Mouse (Mus musculus) intestine, embryonic 14.5 days (tissue): Measurements from ENCODE around the gene Proser1. TPM values are rescaled to one million over a fixed set of nuclear protein-coding genes. Genes with fewer than 3 reads are reported as not detected.

Source experiments
- ATAC-seq: fragments of 200-750 bp; cut with Nextera tagmentation; replicated peaks from 2 replicates; pipeline ENCODE4 v1.8.0; 2017; ENCODE audit warnings: low read depth, moderate number of reproducible peaks, moderate TSS enrichment, moderate library complexity; ENCODE audit not compliant: low FRiP score, low TSS enrichment
- DNase-seq: peaks from one replicate; pipeline ENCODE4 v3.0.0-alpha.2; 2018; ENCODE audit warnings: low spot score
- H3K27ac ChIP-seq: fragments of 300-500 bp; sonication (generic); 2 replicates; pipeline ENCODE4 v1.5.1; 2014; ENCODE audit warnings: low read depth, mild to moderate bottlenecking, control low read depth
- H3K27me3 ChIP-seq: fragments of 300-500 bp; sonication (generic); replicated peaks from 2 replicates; pipeline ENCODE4 v1.6.1; 2014; ENCODE audit warnings: low read length, control low read depth; ENCODE audit not compliant: control insufficient read depth, insufficient read depth
- H3K36me3 ChIP-seq: fragments of 300-500 bp; sonication (generic); 2 replicates; pipeline ENCODE4 v1.6.1; 2014; ENCODE audit warnings: low read length, control low read depth; ENCODE audit not compliant: control insufficient read depth, insufficient read depth
- H3K4me1 ChIP-seq: fragments of 300-500 bp; sonication (generic); replicated peaks from 2 replicates; pipeline ENCODE4 v1.6.1; 2014; ENCODE audit warnings: low read length, control low read depth, mixed read lengths; ENCODE audit not compliant: control insufficient read depth, insufficient read depth
- H3K4me2 ChIP-seq: fragments of 300-500 bp; sonication (generic); 2 replicates; pipeline ENCODE4 v1.6.1; 2014; ENCODE audit warnings: low read length
- H3K4me3 ChIP-seq: fragments of 300-500 bp; sonication (generic); 2 replicates; pipeline ENCODE4 v1.5.1; 2014; ENCODE audit warnings: low read depth, low read length, control low read depth, mixed read lengths
- H3K9ac ChIP-seq: fragments of 300-500 bp; sonication (generic); 2 replicates; pipeline ENCODE4 v1.6.1; 2014; ENCODE audit warnings: mild to moderate bottlenecking, low read length
- H3K9me3 ChIP-seq: fragments of 300-500 bp; sonication (generic); 2 replicates; pipeline ENCODE4 v1.6.1; 2016; ENCODE audit warnings: low read length, control low read depth; ENCODE audit not compliant: control insufficient read depth
- WGBS: fragments of 180-500 bp; shearing (Covaris S2); extraction: QIAGEN DNeasy Blood & Tissue Kit; methylation state at CpG from one replicate; pipeline ENCODE4 v1.1.7; 2014; 5-methylcytosine and 5-hydroxymethylcytosine counted together
- polyA plus RNA-seq: library from polyadenylated mRNA; unstranded; fragments of >200 nt; fragmentation: Nextera tagmentation; extraction: Ambion mirVana; gene quantifications from 2 replicates; pipeline ENCODE4 v1.2.1, GENCODE M21; 2014

Gene Proser1
- 18.6 and 19.3 TPM in 2 replicates for polyA plus RNA-seq

DNA sequence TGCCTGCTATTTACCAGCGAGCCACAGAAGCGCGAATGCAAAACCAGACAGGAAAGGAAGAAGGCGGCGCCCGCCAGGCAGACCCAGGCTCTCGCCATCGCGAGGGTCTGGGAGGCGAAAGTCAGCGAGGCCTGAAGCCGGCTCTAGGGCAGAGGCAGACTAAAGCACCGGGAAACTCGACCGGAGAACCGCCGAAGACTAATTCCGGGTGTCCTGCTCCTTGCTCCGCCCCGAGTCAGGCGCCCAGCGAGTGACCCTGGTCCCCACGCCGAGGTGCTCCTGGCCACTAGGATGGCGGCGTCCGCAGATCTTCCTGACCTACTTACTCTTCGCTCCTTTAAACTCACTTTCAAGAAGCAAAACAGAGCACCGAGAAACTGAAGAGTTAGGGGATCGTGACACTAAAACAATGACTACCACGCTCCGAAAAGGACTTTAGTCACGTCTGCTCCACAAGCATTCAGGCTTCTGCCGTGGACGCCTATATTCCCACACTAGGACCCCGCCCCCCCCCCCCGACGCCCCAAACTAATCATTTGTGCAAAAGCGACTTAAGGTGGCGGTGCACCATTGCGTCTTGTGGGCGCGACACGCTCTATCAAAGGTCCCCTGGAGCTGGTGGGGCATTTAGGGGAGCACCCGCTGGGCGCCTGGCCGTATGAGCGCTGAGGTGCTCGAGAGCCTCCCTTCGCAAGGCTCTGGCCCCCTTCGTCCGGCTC is at the start of gene Proser1, which contains the start of gene Nhlrc3:
Gene Proser1 (plus strand): TSS at position 621 of the 719 bp plus-strand sequence.
Gene Nhlrc3 (minus strand): TSS at position 287 of the 719 bp plus-strand sequence.
- Histone ChIP-seq H3K9ac (peak within 1 kb of the TSS; percentile 90), H3K27me3 (no peaks in the 10 kb centered on the region), H3K4me2 (peak within 1 kb of the TSS; percentile 66), H3K27ac (peak within 1 kb of the TSS; percentile 81), H3K4me1 (peaks cover 18% of the 10 kb centered on the region), H3K9me3 (no peaks in the 10 kb centered on the region), H3K4me3 (peak within 1 kb of the TSS; percentile 95), H3K36me3 (peaks cover 23% of the 10 kb centered on the region)
- ATAC-seq (peak; percentile 96), DNase-seq (peak; percentile 98)
- under 1% methylated on average over 50 of the region's 52 CpGs for WGBS

GRCm38 (mm10) chr3:53413959-53414358 is 49.5 kb upstream of the Proser1 start:
- Histone ChIP-seq H3K4me1 (0 out of 2 replicates have a peak, but pooled peaks cover 5% of the 10 kb centered on the region), H3K9ac (no peak overlapping the region), H3K4me2 (no peak overlapping the region), H3K27me3 (no peaks in the 10 kb centered on the region), H3K36me3 (no peaks in the 10 kb centered on the region), H3K27ac (no peak overlapping the region), H3K9me3 (no peaks in the 10 kb centered on the region), H3K4me3 (no peak overlapping the region)
- 0 out of 2 replicates have a peak, but pooled peaks have one; percentile 36 for ATAC-seq
- WGBS = 31% methylated on average over 3 of the region's 3 CpGs
- no peak for DNase-seq

- no peak overlapping the region for H3K4me3 ChIP-seq
- H3K27me3 ChIP-seq = no peaks in the 10 kb centered on the region
- no peaks in the 10 kb centered on the region for H3K9me3 ChIP-seq
- H3K27ac ChIP-seq = no peak overlapping the region
- no peak overlapping the region for H3K4me2 ChIP-seq
- no peak overlapping the region for H3K9ac ChIP-seq
- 0 out of 2 replicates have a peak, but pooled peaks cover 5% of the 10 kb centered on the region for H3K4me1 ChIP-seq
- DNase-seq (no peak), ATAC-seq (no peak)
- H3K36me3 ChIP-seq = no peaks in the 10 kb centered on the region
- 49% methylated on average over 5 of the region's 5 CpGs for WGBS
Observed at GRCm38 (mm10) chr3:53416036-53416506, 47.4 kb upstream of the Proser1 start.

- Histone ChIP-seq H3K9me3 (no peaks in the 10 kb centered on the region), H3K4me1 (0 out of 2 replicates have a peak, but pooled peaks cover 5% of the 10 kb centered on the region), H3K4me2 (no peak overlapping the region), H3K27me3 (no peaks in the 10 kb centered on the region), H3K4me3 (no peak overlapping the region), H3K36me3 (no peaks in the 10 kb centered on the region), H3K27ac (no peak overlapping the region), H3K9ac (no peak overlapping the region)
- DNase-seq = no peak
- WGBS = 85% methylated on average over 7 of the region's 7 CpGs
- ATAC-seq = no peak
Observed at GRCm38 (mm10) chr3:53417701-53418100, 45.8 kb upstream of the Proser1 start.

GRCm38 (mm10) chr3:53421656-53422055 is 41.8 kb upstream of the Proser1 start:
- no peak for DNase-seq
- Histone ChIP-seq H3K4me1 (no peaks in the 10 kb centered on the region), H3K36me3 (no peaks in the 10 kb centered on the region), H3K27ac (no peak overlapping the region), H3K27me3 (no peaks in the 10 kb centered on the region), H3K9ac (no peak overlapping the region), H3K4me3 (no peak overlapping the region), H3K9me3 (no peaks in the 10 kb centered on the region), H3K4me2 (no peak overlapping the region)
- 88% methylated on average over 12 of the region's 12 CpGs for WGBS
- no peak for ATAC-seq

DNA sequence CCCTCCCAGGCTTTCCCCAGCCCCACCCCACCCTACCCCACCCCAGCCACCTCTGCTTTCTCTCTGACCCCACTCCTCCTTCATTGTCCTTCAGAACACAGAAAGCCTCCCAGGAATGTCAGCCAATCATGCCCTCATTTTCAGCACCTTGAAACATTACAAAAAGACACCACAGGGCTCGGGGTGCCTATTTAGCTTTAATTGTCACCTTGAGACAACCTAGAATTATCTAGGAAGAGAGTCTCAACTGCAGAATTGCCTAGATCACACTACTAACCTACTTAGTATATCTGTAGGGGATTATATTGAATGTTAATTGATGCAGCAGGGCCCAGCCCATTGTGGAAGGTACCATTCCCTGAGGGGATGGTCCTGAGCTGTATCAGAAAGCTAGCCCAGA is 40.8 kb upstream of the Proser1 start:
- H3K27me3 ChIP-seq = no peaks in the 10 kb centered on the region
- H3K27ac ChIP-seq = no peak overlapping the region
- no peak for ATAC-seq
- no peak overlapping the region for H3K4me2 ChIP-seq
- no peaks in the 10 kb centered on the region for H3K9me3 ChIP-seq
- H3K36me3 ChIP-seq = no peaks in the 10 kb centered on the region
- 74% methylated on average over 1 of the region's 1 CpGs for WGBS
- H3K4me1 ChIP-seq = no peaks in the 10 kb centered on the region
- no peak overlapping the region for H3K9ac ChIP-seq
- no peak for DNase-seq
- H3K4me3 ChIP-seq = no peak overlapping the region

- H3K36me3 ChIP-seq = no peaks in the 10 kb centered on the region
- H3K4me1 ChIP-seq = no peaks in the 10 kb centered on the region
- H3K4me3 ChIP-seq = no peak overlapping the region
- H3K9me3 ChIP-seq = no peaks in the 10 kb centered on the region
- no peak for ATAC-seq
- no peaks in the 10 kb centered on the region for H3K27me3 ChIP-seq
- H3K27ac ChIP-seq = no peak overlapping the region
- no peak overlapping the region for H3K4me2 ChIP-seq
- 83% methylated on average over 4 of the region's 4 CpGs for WGBS
- no peak for DNase-seq
- H3K9ac ChIP-seq = no peak overlapping the region
Observed at GRCm38 (mm10) chr3:53423576-53423975, 39.9 kb upstream of the Proser1 start.

GRCm38 (mm10) chr3:53434610-53435009 is 28.9 kb upstream of the Proser1 start:
- H3K9ac ChIP-seq = no peak overlapping the region
- H3K36me3 ChIP-seq = no peaks in the 10 kb centered on the region
- H3K9me3 ChIP-seq = no peaks in the 10 kb centered on the region
- DNase-seq (no peak), ATAC-seq (no peak)
- H3K27ac ChIP-seq = no peak overlapping the region
- no peak overlapping the region for H3K4me2 ChIP-seq
- no peak overlapping the region for H3K4me3 ChIP-seq
- H3K27me3 ChIP-seq = no peaks in the 10 kb centered on the region
- WGBS = 77% methylated on average over 3 of the region's 3 CpGs
- no peaks in the 10 kb centered on the region for H3K4me1 ChIP-seq

GRCm38 (mm10) chr3:53436550-53436949 is 26.9 kb upstream of the Proser1 start:
- Histone ChIP-seq H3K9ac (no peak overlapping the region), H3K27me3 (no peaks in the 10 kb centered on the region), H3K27ac (no peak overlapping the region), H3K36me3 (no peaks in the 10 kb centered on the region), H3K9me3 (no peaks in the 10 kb centered on the region), H3K4me3 (no peak overlapping the region), H3K4me1 (no peaks in the 10 kb centered on the region), H3K4me2 (no peak overlapping the region)
- ATAC-seq = no peak
- DNase-seq = no peak
- 69% methylated on average over 5 of the region's 5 CpGs for WGBS
